Mouse (Mus musculus) cerebellum, adult 2 months (tissue): ENCODE data around the gene Lrrc20.

Experiments used
- CTCF ChIP-seq: fragments of 200-500 bp; IDR thresholded peaks from 2 replicates; pipeline ENCODE4 v1.5.1; 2011; ENCODE audit warnings: low read depth, mild to moderate bottlenecking, control low read depth, low read length, moderate library complexity, borderline replicate concordance; ENCODE audit not compliant: insufficient read depth
- POLR2A ChIP-seq: fragments of 200-500 bp; IDR thresholded peaks from 2 replicates; pipeline ENCODE4 v1.6.1; 2011; ENCODE audit warnings: low read length, control low read depth, borderline replicate concordance; ENCODE audit not compliant: insufficient read depth

DNA sequence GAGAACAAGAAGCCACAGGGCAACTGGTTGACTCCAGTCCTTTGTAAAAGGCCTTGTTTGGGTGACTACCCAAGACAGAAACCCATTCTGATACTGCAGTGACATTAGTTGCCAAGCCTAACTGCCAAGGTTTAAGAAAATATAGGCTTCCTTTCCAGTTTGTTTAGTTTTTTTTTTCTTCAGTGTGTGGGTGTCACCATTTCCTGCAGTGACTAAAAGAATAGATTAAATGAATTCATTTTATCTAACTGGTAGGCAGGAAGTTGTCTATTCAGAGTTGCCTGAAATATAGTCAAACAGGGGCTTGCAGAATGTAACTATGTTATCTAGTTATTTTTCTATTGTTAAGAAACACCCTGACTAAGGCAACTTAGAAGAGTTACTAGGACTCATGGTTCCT is 83.9 kb downstream of the Lrrc20 start:
- no peak for TF ChIP-seq CTCF
- TF ChIP-seq POLR2A, result no peak
